Mouse (Mus musculus): ENCODE measurements around the gene Cacna1d.

GRCm38 (mm10) chr14:30306221-30306620 is 185.0 kb downstream of the Cacna1d start:
- no peak for TF ChIP-seq CHD1 (IDR thresholded peaks at IDR 0.05; ENCODE audit: low read depth, low read length)
- no peak for TF ChIP-seq E2F4 (IDR thresholded peaks at IDR 0.05; ENCODE audit: insufficient replicate concordance, low read depth, low read length)
- no peak for TF ChIP-seq POLR2A (IDR thresholded peaks at IDR 0.05; ENCODE audit: low read depth, low read length)
- TF ChIP-seq CTCF (conservative IDR thresholded peaks at IDR 0.05 in 1 of 2, IDR thresholded peaks at IDR 0.05 in 1 of 2; ENCODE audit: low read depth in 2 of 2, low read length in 2 of 2): no peak
- TF ChIP-seq ELF1 (IDR thresholded peaks at IDR 0.05; ENCODE audit: low read depth, low read length): no peak
- TF ChIP-seq ZNF384 (IDR thresholded peaks at IDR 0.05; ENCODE audit: low read depth, low read length): no peak

All from CH12.LX (cell line).